Mouse (Mus musculus) heart, embryonic 12.5 days (tissue): ENCODE data around the gene Fbxl16. TPM values are rescaled to one million over a fixed set of nuclear protein-coding genes. Genes with fewer than 3 reads are reported as not detected.

Experiments used
- ATAC-seq: fragments of 200-750 bp; cut with Nextera tagmentation; 2 replicates; pipeline ENCODE4 v1.8.0; 2017; ENCODE audit warnings: moderate TSS enrichment, moderate library complexity; ENCODE audit not compliant: insufficient number of reproducible peaks, low FRiP score
- H3K27ac ChIP-seq: fragments of 300-500 bp; sonication (generic); 2 replicates; pipeline ENCODE4 v1.5.1; 2016; ENCODE audit warnings: mild to moderate bottlenecking, moderate library complexity; ENCODE audit not compliant: poor library complexity, severe bottlenecking
- H3K27me3 ChIP-seq: fragments of 300-500 bp; sonication (generic); replicated peaks from 2 replicates; pipeline ENCODE4 v1.6.1; 2016; ENCODE audit warnings: mild to moderate bottlenecking, moderate library complexity
- H3K36me3 ChIP-seq: fragments of 300-500 bp; sonication (generic); 2 replicates; pipeline ENCODE4 v1.6.1; 2016; ENCODE audit warnings: mild to moderate bottlenecking, moderate library complexity
- H3K4me1 ChIP-seq: fragments of 300-500 bp; sonication (generic); replicated peaks from 2 replicates; pipeline ENCODE4 v1.6.1; 2016; ENCODE audit warnings: mild to moderate bottlenecking
- H3K4me2 ChIP-seq: fragments of 300-500 bp; sonication (generic); 2 replicates; pipeline ENCODE4 v1.6.1; 2016; ENCODE audit warnings: mild to moderate bottlenecking, moderate library complexity
- H3K4me3 ChIP-seq: fragments of 300-500 bp; sonication (generic); 2 replicates; pipeline ENCODE4 v1.5.1; 2016; ENCODE audit warnings: mild to moderate bottlenecking
- H3K9ac ChIP-seq: fragments of 300-500 bp; sonication (generic); 2 replicates; pipeline ENCODE4 v1.6.1; 2016; ENCODE audit warnings: mild to moderate bottlenecking, moderate library complexity
- H3K9me3 ChIP-seq: fragments of 300-500 bp; sonication (generic); replicated peaks from 2 replicates; pipeline ENCODE4 v1.6.1; 2016; ENCODE audit warnings: mild to moderate bottlenecking, moderate library complexity
- WGBS: fragments of 180-500 bp; shearing (Covaris S2); methylation state at CpG from one replicate; pipeline ENCODE4 v1.1.7; 2016; 5-methylcytosine and 5-hydroxymethylcytosine counted together
- microRNA-seq: library from miRNA; unstranded; fragments of <30 nt; microRNA quantifications from one replicate; pipeline ENCODE4, GENCODE M21; 2017
- polyA plus RNA-seq: library from polyadenylated mRNA; unstranded; fragments of >200 nt; fragmentation: Nextera tagmentation; extraction: Ambion mirVana; gene quantifications from 2 replicates; pipeline ENCODE4 v1.2.1, GENCODE M21; 2016

Fbxl16 gene
- polyA plus RNA-seq, 1 experiment from 2014 or later = 1.4 TPM

- no peaks in the 10 kb centered on the region for H3K9me3 ChIP-seq
Observed at GRCm38 (mm10) chr17:25868601-25869191, 59.8 kb downstream of the Fbxl16 start, which contains the start of gene Mcrip2. Mcrip2 (minus strand) TSS chr17:25868764.

DNA sequence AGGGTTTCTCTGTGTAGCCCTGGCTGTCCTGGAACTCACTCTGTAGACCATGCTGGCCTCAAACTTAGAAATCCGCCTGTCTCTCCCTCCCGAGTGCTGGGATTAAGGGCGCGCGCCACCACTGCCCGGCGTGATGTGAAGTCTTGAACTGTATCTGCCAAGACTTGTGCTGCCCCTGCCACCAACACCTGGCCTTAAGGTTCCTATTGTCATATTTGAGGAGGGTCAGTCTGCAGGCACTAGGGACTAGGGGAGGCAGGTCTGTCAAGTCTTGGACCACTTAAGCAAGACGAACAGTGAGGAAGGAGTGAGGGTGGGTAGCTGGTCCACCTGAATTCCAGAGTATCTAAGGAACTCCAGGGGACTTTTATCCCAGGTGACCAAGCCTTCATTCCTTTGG lies 60.6 kb downstream of the Fbxl16 start:
- Histone ChIP-seq H3K36me3 (peaks cover 19% of the 10 kb centered on the region), H3K9ac (no peak overlapping the region)
- 90% methylated on average over 8 of the region's 8 CpGs for WGBS

More at GRCm38 (mm10) chr17:25868601-25869191, 59.8 kb downstream of the Fbxl16 start, which contains the start of gene Mcrip2:
- Histone ChIP-seq H3K27me3 (no peaks in the 10 kb centered on the region), H3K9ac (peak within 1 kb of the TSS; percentile 93), H3K4me2 (peak within 1 kb of the TSS; percentile 89), H3K36me3 (peaks cover 27% of the 10 kb centered on the region), H3K27ac (peak within 1 kb of the TSS; percentile 94), H3K4me1 (peaks cover 31% of the 10 kb centered on the region), H3K4me3 (peak within 1 kb of the TSS; percentile 78)
- ATAC-seq = peak; percentile 81
- WGBS = under 1% methylated on average over 24 of the region's 24 CpGs

GRCm38 (mm10) chr17:25869954-25870353 lies 61.1 kb downstream of the Fbxl16 start:
- no peak overlapping the region for H3K9ac ChIP-seq
- H3K27ac ChIP-seq = no peak overlapping the region
- H3K4me2 ChIP-seq = no peak overlapping the region
- no peak for ATAC-seq
- WGBS = 82% methylated on average over 2 of the region's 2 CpGs
- H3K9me3 ChIP-seq = no peaks in the 10 kb centered on the region
- H3K4me1 ChIP-seq = peaks cover 39% of the 10 kb centered on the region
- peaks cover 15% of the 10 kb centered on the region for H3K36me3 ChIP-seq
- no peaks in the 10 kb centered on the region for H3K27me3 ChIP-seq
- H3K4me3 ChIP-seq = no peak overlapping the region

More for the DNA sequence above, 60.6 kb downstream of the Fbxl16 start:
- Histone ChIP-seq H3K4me1 (peaks cover 39% of the 10 kb centered on the region), H3K4me3 (no peak overlapping the region), H3K27me3 (no peaks in the 10 kb centered on the region), H3K4me2 (no peak overlapping the region), H3K9me3 (no peaks in the 10 kb centered on the region), H3K27ac (no peak overlapping the region)
- no peak for ATAC-seq

Small RNA genes lying within 50 kb of the gene (microRNA-seq; reads per million reads assigned to microRNA genes)
- gene Mir3082 (not detected), gene Mir6966 (1.2 reads per million)

Other genes with a start within 250 kb of the Fbxl16 start
- 1.6 and 1.9 TPM in 2 replicates for gene Sox8, start 238.4 kb upstream of the Fbxl16 start, polyA plus RNA-seq
- gene Lmf1, start 230.0 kb upstream of the Fbxl16 start, polyA plus RNA-seq = 34.6 and 35.3 TPM in 2 replicates
- 1.5 and 4.9 TPM in 2 replicates for gene Gng13, start 91.9 kb upstream of the Fbxl16 start, polyA plus RNA-seq
- gene Chtf18, start 81.7 kb upstream of the Fbxl16 start, polyA plus RNA-seq = 22.4 and 23.0 TPM in 2 replicates
- gene Rpusd1, start 81.4 kb upstream of the Fbxl16 start, polyA plus RNA-seq = 11.3 and 12.5 TPM in 2 replicates
- gene Mslnl, start 73.0 kb upstream of the Fbxl16 start, polyA plus RNA-seq = not detected in 2 replicates
- 18.2 and 20.5 TPM in 2 replicates for gene Msln, start 54.7 kb upstream of the Fbxl16 start, polyA plus RNA-seq
- 30.5 and 31.8 TPM in 2 replicates for gene Narfl, start 35.3 kb upstream of the Fbxl16 start, polyA plus RNA-seq
- 50.5 and 53.2 TPM in 2 replicates for gene Haghl, start 23.4 kb upstream of the Fbxl16 start, polyA plus RNA-seq
- gene Ccdc78, start 22.5 kb upstream of the Fbxl16 start, polyA plus RNA-seq = 0.37 and 0.41 TPM in 2 replicates
- 67.3 and 68.2 TPM in 2 replicates for gene Fam173a, start 16.2 kb upstream of the Fbxl16 start, polyA plus RNA-seq
- gene AC134908.4, start 13.4 kb upstream of the Fbxl16 start, polyA plus RNA-seq = 0.32 and 0.61 TPM in 2 replicates
- 28.9 and 30.9 TPM in 2 replicates for gene Metrn, start 11.9 kb upstream of the Fbxl16 start, polyA plus RNA-seq
- 15.5 and 17.0 TPM in 2 replicates for gene Wdr24, start 14.5 kb downstream of the Fbxl16 start, polyA plus RNA-seq
- gene Jmjd8, start 19.8 kb downstream of the Fbxl16 start, polyA plus RNA-seq = 38.1 and 41.8 TPM in 2 replicates
- 271 and 272 TPM in 2 replicates for gene Stub1, start 24.3 kb downstream of the Fbxl16 start, polyA plus RNA-seq
- 1.6 and 2.4 TPM in 2 replicates for gene Rhbdl1, start 28.2 kb downstream of the Fbxl16 start, polyA plus RNA-seq
- 1.3 and 1.6 TPM in 2 replicates for gene Gm20683, start 32.7 kb downstream of the Fbxl16 start, polyA plus RNA-seq
- 24.0 and 24.9 TPM in 2 replicates for gene Rhot2, start 35.8 kb downstream of the Fbxl16 start, polyA plus RNA-seq
- 18.4 and 20.1 TPM in 2 replicates for gene Wdr90, start 52.4 kb downstream of the Fbxl16 start, polyA plus RNA-seq
- gene Mcrip2, start 59.7 kb downstream of the Fbxl16 start, polyA plus RNA-seq = 160 and 161 TPM in 2 replicates
- gene Mettl26, start 66.0 kb downstream of the Fbxl16 start, polyA plus RNA-seq = 31.3 and 36.1 TPM in 2 replicates
- 0.19 and 0.40 TPM in 2 replicates for gene Wfikkn1, start 71.8 kb downstream of the Fbxl16 start, polyA plus RNA-seq
- 17.1 and 18.1 TPM in 2 replicates for gene Rab40c, start 110.6 kb downstream of the Fbxl16 start, polyA plus RNA-seq
- 69.8 and 72.1 TPM in 2 replicates for gene Pigq, start 135.9 kb downstream of the Fbxl16 start, polyA plus RNA-seq
- gene Nhlrc4, start 135.9 kb downstream of the Fbxl16 start, polyA plus RNA-seq = 0.36 and 1.2 TPM in 2 replicates
- 0.08 and 0.17 TPM in 2 replicates for gene A930017K11Rik, start 143.5 kb downstream of the Fbxl16 start, polyA plus RNA-seq
- gene Capn15, start 176.7 kb downstream of the Fbxl16 start, polyA plus RNA-seq = 16.9 and 18.0 TPM in 2 replicates